Comparison of ENCODE assay signal across 8 mouse cellular contexts in genomic region chr1:143738811-143739210, GRCm38 (mm10). TPM values are rescaled to one million over a fixed set of nuclear protein-coding genes. Genes with fewer than 3 reads are reported as not detected.
A peak's percentile ranks its signal among the peaks of the same experiment; 100 is the strongest.
DNase-seq lines count a peak whose midpoint lies in the region; ATAC-seq lines count a peak whose summit lies in the region.

No protein-coding gene starts in this region.

- intact Hi-C loops in left cerebral cortex, postnatal 10 days (cut with DNase I): loop anchor here (5.0 kb wide), 1 partner anchor 37 kb away; the partner anchor contains the start of gene Cdc73

- no peak overlapping the region for H3K27ac ChIP-seq in kidney, embryonic 16.5 days (ENCODE audit: low read length)
- H3K27ac ChIP-seq in hindbrain, embryonic 13.5 days: peak overlapping the region; percentile 93

- WGBS in kidney, embryonic 16.5 days: 19% methylated on average over 11 of the region's 11 CpGs
- WGBS in hindbrain, embryonic 13.5 days: 27% methylated on average over 11 of the region's 11 CpGs

- peaks cover 8% of the 10 kb centered on the region; the same call in 1 of the 2 replicates for H3K36me3 ChIP-seq in kidney, embryonic 16.5 days (ENCODE audit: insufficient read depth, low read length)
- H3K36me3 ChIP-seq in hindbrain, embryonic 13.5 days: peaks cover 12% of the 10 kb centered on the region

- H3K4me2 ChIP-seq in kidney, embryonic 16.5 days (replicated peaks; ENCODE audit: low read depth, low read length): peak overlapping the region; percentile 68
- peak overlapping the region; percentile 71 for H3K4me2 ChIP-seq in hindbrain, embryonic 13.5 days

- H3K4me1 ChIP-seq in kidney, embryonic 16.5 days (ENCODE audit: insufficient read depth, low read length): 0 out of 2 replicates have a peak, but pooled peaks cover 2% of the 10 kb centered on the region
- peaks cover 18% of the 10 kb centered on the region for H3K4me1 ChIP-seq in hindbrain, embryonic 13.5 days (replicated peaks)

- ATAC-seq in kidney, embryonic 16.5 days (ENCODE audit: low FRiP score, low TSS enrichment): peak; percentile 10; the same call in 1 of the 2 replicates
- ATAC-seq in common myeloid progenitor, adult 5-6 weeks (replicated peaks; ENCODE audit: low read depth, poor library complexity, severe bottlenecking): peak; percentile 55
- ATAC-seq in hindbrain, embryonic 13.5 days (ENCODE audit: low FRiP score): peak; percentile 47
- ATAC-seq in megakaryocyte, adult 5-6 weeks (ENCODE audit: poor library complexity, severe bottlenecking): peak; percentile 31

- H3K4me3 ChIP-seq in kidney, embryonic 16.5 days (ENCODE audit: low read length): peak overlapping the region; percentile 77
- H3K4me3 ChIP-seq in hindbrain, embryonic 13.5 days: peak overlapping the region; percentile 70

- no peaks in the 10 kb centered on the region for H3K27me3 ChIP-seq in kidney, embryonic 16.5 days (ENCODE audit: insufficient read depth, low read length)
- H3K27me3 ChIP-seq in hindbrain, embryonic 13.5 days: no peaks in the 10 kb centered on the region

- no peaks in the 10 kb centered on the region for H3K9me3 ChIP-seq in kidney, embryonic 16.5 days (ENCODE audit: low read length)
- H3K9me3 ChIP-seq in hindbrain, embryonic 13.5 days: no peaks in the 10 kb centered on the region

- no peak for DNase-seq in kidney, postnatal 10 days
- DNase-seq in ovary, postnatal 36 days (ENCODE audit: low spot score): no peak
- no peak for DNase-seq in right cerebral cortex, postnatal 36 days (ENCODE audit: low spot score in 2 of 2)
- no peak for DNase-seq in left cerebral cortex, postnatal 10 days (ENCODE audit: extremely low spot score in 1 of 2, low spot score in 2 of 2)

- H3K9ac ChIP-seq in kidney, embryonic 16.5 days (replicated peaks; ENCODE audit: low read length): peak overlapping the region; percentile 89
- H3K9ac ChIP-seq in hindbrain, embryonic 13.5 days: peak overlapping the region; percentile 86

RNA-seq across cellular contexts. Expression of gene Glrx2, which starts 22.7 kb away (rescaled TPM):
- polyA plus RNA-seq in kidney, embryonic 16.5 days (2015; fragmentation: Nextera tagmentation; extraction: Ambion mirVana): 76.0 and 85.4 TPM in 2 replicates
- 36.8 and 47.7 TPM in 2 replicates for total RNA-seq in common myeloid progenitor, adult 5-6 weeks (2017)
- polyA plus RNA-seq in hindbrain, embryonic 13.5 days (2015; fragmentation: Nextera tagmentation; extraction: Ambion mirVana): 139 and 157 TPM in 2 replicates
- 81.5 and 98.7 TPM in 2 replicates for total RNA-seq in megakaryocyte, adult 5-6 weeks (2015)
- total RNA-seq in megakaryocyte, adult 5-6 weeks (2017): 21.5 and 22.3 TPM in 2 replicates
- 100 to 1,000 TPM; 119 to 123 TPM for total RNA-seq in left cerebral cortex, postnatal 10 days (2021)

RNA-seq across cellular contexts. Expression of gene Cdc73, which starts 36.1 kb away (rescaled TPM):
- polyA plus RNA-seq in kidney, embryonic 16.5 days (2015; fragmentation: Nextera tagmentation; extraction: Ambion mirVana): 11.5 and 18.5 TPM in 2 replicates
- total RNA-seq in common myeloid progenitor, adult 5-6 weeks (2017): 13.2 and 24.6 TPM in 2 replicates
- 20.4 and 25.6 TPM in 2 replicates for polyA plus RNA-seq in hindbrain, embryonic 13.5 days (2015; fragmentation: Nextera tagmentation; extraction: Ambion mirVana)
- total RNA-seq in megakaryocyte, adult 5-6 weeks (2015): 47.0 and 47.1 TPM in 2 replicates
- total RNA-seq in megakaryocyte, adult 5-6 weeks (2017): 11.2 and 15.5 TPM in 2 replicates
- total RNA-seq in left cerebral cortex, postnatal 10 days (2021): 10 to 100 TPM; 46.5 to 49.3 TPM

RNA-seq across cellular contexts. Expression of gene Trove2, which starts 38.1 kb away (rescaled TPM):
- polyA plus RNA-seq in kidney, embryonic 16.5 days (2015; fragmentation: Nextera tagmentation; extraction: Ambion mirVana): 16.2 and 18.1 TPM in 2 replicates
- total RNA-seq in common myeloid progenitor, adult 5-6 weeks (2017): 6.7 and 7.4 TPM in 2 replicates
- 39.9 and 40.6 TPM in 2 replicates for polyA plus RNA-seq in hindbrain, embryonic 13.5 days (2015; fragmentation: Nextera tagmentation; extraction: Ambion mirVana)
- 1.0 and 1.6 TPM in 2 replicates for total RNA-seq in megakaryocyte, adult 5-6 weeks (2015)
- 1.8 and 2.4 TPM in 2 replicates for total RNA-seq in megakaryocyte, adult 5-6 weeks (2017)
- total RNA-seq in left cerebral cortex, postnatal 10 days (2021): 10 to 100 TPM; 27.5 to 30.8 TPM

RNA-seq across cellular contexts. Expression of gene Uchl5, which starts 38.3 kb away (rescaled TPM):
- polyA plus RNA-seq in kidney, embryonic 16.5 days (2015; fragmentation: Nextera tagmentation; extraction: Ambion mirVana): 88.5 and 99.1 TPM in 2 replicates
- total RNA-seq in common myeloid progenitor, adult 5-6 weeks (2017): 194 and 202 TPM in 2 replicates
- 65.9 and 76.9 TPM in 2 replicates for polyA plus RNA-seq in hindbrain, embryonic 13.5 days (2015; fragmentation: Nextera tagmentation; extraction: Ambion mirVana)
- total RNA-seq in megakaryocyte, adult 5-6 weeks (2015): 80.2 and 96.0 TPM in 2 replicates
- 79.4 and 89.2 TPM in 2 replicates for total RNA-seq in megakaryocyte, adult 5-6 weeks (2017)
- total RNA-seq in left cerebral cortex, postnatal 10 days (2021): 10 to 100 TPM; 33.1 to 33.2 TPM
